Mouse (Mus musculus): ENCODE measurements around the gene Ap3s2.

The Ap3s2 gene

GRCm38 (mm10) chr7:79837247-79837646, 83.2 kb downstream of the Ap3s2 start:
- DNase-seq: peak; percentile 90

DNA sequence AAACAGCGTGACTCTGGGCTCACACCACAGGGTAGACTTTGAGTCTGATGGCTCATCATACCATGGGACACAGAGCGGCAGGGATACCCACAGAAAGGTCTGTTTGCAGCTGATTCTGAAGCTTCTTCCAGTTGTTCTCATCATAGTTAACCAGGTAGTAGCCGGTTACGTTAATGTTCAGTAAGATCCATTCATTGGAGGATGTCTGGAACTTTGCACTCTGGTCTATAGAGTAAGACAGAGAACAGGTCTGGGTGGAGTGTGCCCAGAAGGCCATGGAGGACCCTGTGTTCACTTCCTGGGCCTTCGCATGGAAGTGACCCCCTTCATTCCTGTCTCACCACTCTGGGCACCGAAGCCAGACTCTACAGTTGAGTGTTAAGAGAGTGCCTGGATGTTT, 85.3 kb downstream of the Ap3s2 start:
- DNase-seq: peak; percentile 62

DNA sequence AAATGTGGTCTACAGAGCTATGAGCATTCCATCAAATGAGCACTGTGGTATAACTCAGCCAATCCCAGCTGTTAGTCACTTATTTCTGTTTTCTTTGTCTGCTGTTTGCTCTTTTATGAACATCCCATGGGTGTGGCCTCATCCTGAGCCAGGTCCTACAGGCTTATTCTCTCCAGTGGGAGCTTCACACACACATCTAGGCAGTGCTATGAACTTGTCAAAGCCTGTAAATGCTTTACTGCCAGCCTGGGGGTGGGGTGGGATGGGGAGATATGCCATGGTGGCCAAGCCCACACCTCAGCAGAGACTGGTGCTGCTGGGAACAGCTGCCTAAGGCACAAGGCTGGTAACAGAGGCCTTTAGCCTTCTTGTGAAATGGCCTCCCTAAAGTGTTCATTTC, 87.5 kb downstream of the Ap3s2 start:
- DNase-seq: no peak

DNA sequence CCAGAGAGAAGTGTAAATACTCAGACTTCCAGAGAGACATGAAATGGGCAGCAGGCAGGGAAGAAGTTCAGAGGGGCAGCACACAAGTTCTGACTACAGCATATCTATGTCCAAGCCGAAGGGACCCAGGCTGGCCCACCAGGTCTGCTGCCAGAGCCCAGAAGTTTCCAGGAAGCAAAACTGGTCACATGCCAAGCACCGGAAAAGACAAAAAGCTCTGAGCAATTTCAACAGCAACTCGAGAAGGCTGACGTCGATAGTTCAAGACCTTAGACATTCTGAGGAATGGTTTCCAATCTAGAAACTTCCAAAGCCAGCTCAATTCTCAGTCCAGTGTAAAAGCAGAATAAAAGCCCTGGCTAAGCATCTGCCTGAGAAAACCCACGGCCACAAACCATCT, 88.9 kb downstream of the Ap3s2 start:
- peak; percentile 55 for DNase-seq

DNA sequence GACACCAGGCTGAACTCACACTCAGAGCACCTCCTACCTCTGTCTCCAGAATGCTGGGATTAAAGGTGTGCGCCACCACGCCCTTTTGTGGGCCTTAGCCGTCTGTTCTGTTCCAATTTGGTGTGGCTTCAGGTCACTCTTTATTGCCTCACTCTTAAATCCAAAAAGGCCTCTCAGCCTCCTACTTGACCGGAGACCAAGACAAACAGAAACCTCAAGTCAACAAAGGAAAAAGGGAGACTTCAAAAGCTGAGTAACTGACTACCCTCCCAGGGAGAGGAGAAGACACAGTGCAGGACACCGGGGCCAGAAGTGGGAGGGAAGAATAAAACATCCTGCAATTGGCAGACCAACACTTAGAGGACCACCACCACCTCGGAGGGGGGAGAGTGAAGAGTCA, 89.3 kb downstream of the Ap3s2 start:
- DNase-seq: no peak

- peak; percentile 85 for DNase-seq
Measured at GRCm38 (mm10) chr7:79828341-79828740, 92.1 kb downstream of the Ap3s2 start.

Data from kidney, adult 9 months (tissue).